Mouse (Mus musculus): ENCODE data around the gene Tmem198.

DNA sequence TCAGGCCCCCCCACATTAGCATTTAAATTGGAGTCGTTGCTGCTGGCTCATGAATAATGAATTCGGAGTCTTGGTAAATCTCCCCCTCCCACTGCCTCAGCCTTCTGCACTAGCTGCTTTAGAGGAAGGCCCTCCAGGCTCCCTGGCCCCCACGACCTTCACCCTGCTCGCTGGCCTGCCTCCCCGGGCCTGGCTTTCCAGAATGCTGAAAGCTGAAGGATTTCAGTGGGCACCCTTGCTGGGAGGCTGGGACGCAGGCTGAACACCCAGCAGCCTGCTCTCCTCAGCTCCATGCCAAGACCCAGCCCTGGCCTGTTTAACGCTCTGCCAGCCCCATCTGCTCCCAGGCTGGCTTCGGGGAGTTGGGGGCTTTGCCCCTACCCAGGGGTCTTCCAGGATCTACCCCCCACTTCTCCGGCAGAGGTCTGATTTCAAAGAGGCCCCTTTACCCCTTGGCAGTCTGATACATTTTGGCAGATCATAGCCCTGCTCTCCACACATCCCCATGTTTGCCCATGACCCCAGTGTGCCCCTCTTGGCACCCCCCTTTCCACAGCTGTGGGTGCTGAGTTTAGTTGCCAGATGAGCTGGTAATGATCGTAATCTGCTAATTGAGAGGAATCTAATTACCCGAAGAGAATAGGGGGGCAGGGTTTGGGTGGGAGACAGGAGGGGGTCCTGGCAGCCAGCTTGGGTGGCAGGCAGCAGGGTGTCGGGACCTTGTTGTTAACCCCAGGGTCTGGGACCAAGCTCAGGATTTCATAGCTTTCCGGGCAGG is 35.9 kb upstream of the Tmem198 start:
- no peak for TF ChIP-seq POLR2A (IDR thresholded peaks at IDR 0.05; ENCODE audit: control insufficient read depth, low read depth, low read length)
- no peak for TF ChIP-seq CTCF (IDR thresholded peaks at IDR 0.05; ENCODE audit: control insufficient read depth, insufficient read depth, insufficient replicate concordance, low read depth, low read length)
